Mouse (Mus musculus) G1E (cell line): ENCODE data around the gene D130040H23Rik. TPM values are rescaled to one million over a fixed set of nuclear protein-coding genes. Genes with fewer than 3 reads are reported as not detected.

Source experiments
- ATAC-seq: 2 replicates; pipeline ENCODE4 v1.8.0; 2016; ENCODE audit warnings: mild to moderate bottlenecking; ENCODE audit not compliant: insufficient number of reproducible peaks, poor library complexity, low FRiP score, severe bottlenecking; ENCODE audit errors: extremely low read depth
- DNase-seq: peaks from one replicate; pipeline ENCODE4 v3.0.0; 2012; ENCODE audit warnings: low spot score
- H3K27me3 ChIP-seq: 2 replicates; pipeline ENCODE4 v1.6.1; 2012; ENCODE audit warnings: mild to moderate bottlenecking, low read length, inconsistent platforms; ENCODE audit not compliant: insufficient read depth
- H3K36me3 ChIP-seq: replicated peaks from 2 replicates; pipeline ENCODE3; 2012; ENCODE audit warnings: mild to moderate bottlenecking, inconsistent platforms
- H3K4me1 ChIP-seq: 2 replicates; pipeline ENCODE4 v1.6.1; 2012; ENCODE audit warnings: low read depth, low read length, inconsistent platforms, mixed read lengths; ENCODE audit not compliant: insufficient read depth
- H3K4me3 ChIP-seq: 2 replicates; pipeline ENCODE4 v1.5.1; 2012; ENCODE audit warnings: low read depth, mild to moderate bottlenecking, inconsistent platforms, low read length, moderate library complexity, mixed read lengths
- H3K9me3 ChIP-seq: replicated peaks from 2 replicates; pipeline ENCODE4 v1.6.1; 2012; ENCODE audit warnings: inconsistent platforms
- CTCF ChIP-seq: IDR thresholded peaks from 2 replicates; pipeline ENCODE4 v1.5.1; 2012; ENCODE audit warnings: low read depth, low read length, inconsistent platforms, mixed read lengths
- GATA1 ChIP-seq: IDR thresholded peaks from 2 replicates; pipeline ENCODE4 v1.6.1; 2012; ENCODE audit warnings: borderline replicate concordance, low read length, inconsistent platforms, mixed read lengths
- GATA2 ChIP-seq: IDR thresholded peaks from 2 replicates; pipeline ENCODE4 v1.6.1; 2012; ENCODE audit warnings: low read depth, low read length, inconsistent platforms, borderline replicate concordance
- POLR2AphosphoS5 ChIP-seq: IDR thresholded peaks from 2 replicates; pipeline ENCODE4 v1.6.1; 2012; ENCODE audit warnings: low read depth, low read length, inconsistent platforms; ENCODE audit not compliant: insufficient replicate concordance
- TAL1 ChIP-seq: conservative IDR thresholded peaks from 2 replicates; pipeline ENCODE4 v1.6.1; 2012; ENCODE audit warnings: low read depth, low read length, inconsistent platforms, mixed read lengths
- polyA plus RNA-seq: library from polyadenylated mRNA; stranded (reverse); fragments of >175 nt; gene quantifications from 2 replicates; pipeline ENCODE4 v1.2.3, GENCODE M21; 2012
- total RNA-seq, 2 experiments: library from RNA; stranded (forward) in 1 of 2; stranded (reverse) in 1 of 2; fragments of 200-1000 nt in 1 of 2; fragments of >200 nt in 1 of 2; fragmentation: Nextera tagmentation in 1 of 2; gene quantifications; 2 replicates each; pipeline ENCODE4 v1.2.3; 2014 to 2017

D130040H23Rik gene
- total RNA-seq (2014; fragmentation: Nextera tagmentation) = 0.90 and 2.5 TPM in 2 replicates
- 0.87 and 0.93 TPM in 2 replicates for total RNA-seq (2017)
- polyA plus RNA-seq = not detected in 2 replicates

- no peak for ATAC-seq
- TF ChIP-seq TAL1 (no peak), POLR2AphosphoS5 (no peak)
- Histone ChIP-seq H3K4me1 (0 out of 2 replicates have a peak, but pooled peaks cover 2% of the 10 kb centered on the region), H3K9me3 (no peaks in the 10 kb centered on the region), H3K36me3 (no peaks in the 10 kb centered on the region), H3K4me3 (peak within 1 kb of the TSS; percentile 39; the same call in 1 of the 2 replicates), H3K27me3 (peaks cover 20% of the 10 kb centered on the region)
- peak; percentile 12 for DNase-seq
Observed at GRCm38 (mm10) chr8:69270386-69271202, at the start of gene D130040H23Rik. Gene D130040H23Rik, plus strand, starts transcription at chr8:69271080.

DNA sequence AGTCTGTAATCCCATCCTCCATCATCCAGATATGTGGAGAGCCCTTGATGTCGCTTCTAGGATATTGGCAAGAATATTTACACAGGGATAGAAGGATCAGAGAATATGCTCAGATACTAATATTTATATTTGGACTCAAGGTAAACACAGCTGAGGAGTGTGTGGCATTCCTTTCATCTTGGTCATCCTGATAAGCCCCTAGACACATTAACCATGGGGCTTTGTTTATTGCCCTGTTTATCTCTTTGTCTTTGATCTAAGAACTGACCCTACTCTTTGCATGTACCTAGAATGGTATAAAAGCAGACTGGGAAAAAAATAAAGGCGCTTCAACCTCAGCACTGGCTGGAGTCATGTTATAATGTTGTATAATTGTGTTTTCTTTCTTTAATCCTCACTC is 28.3 kb upstream of the D130040H23Rik start:
- Histone ChIP-seq H3K36me3 (no peaks in the 10 kb centered on the region), H3K9me3 (no peaks in the 10 kb centered on the region), H3K4me3 (no peak overlapping the region), H3K27me3 (no peaks in the 10 kb centered on the region), H3K4me1 (no peaks in the 10 kb centered on the region)
- DNase-seq (no peak), ATAC-seq (no peak)
- TF ChIP-seq TAL1 = no peak
- no peak for TF ChIP-seq CTCF
- no peak for TF ChIP-seq POLR2AphosphoS5
- TF ChIP-seq GATA2 = no peak
- no peak for TF ChIP-seq GATA1

DNA sequence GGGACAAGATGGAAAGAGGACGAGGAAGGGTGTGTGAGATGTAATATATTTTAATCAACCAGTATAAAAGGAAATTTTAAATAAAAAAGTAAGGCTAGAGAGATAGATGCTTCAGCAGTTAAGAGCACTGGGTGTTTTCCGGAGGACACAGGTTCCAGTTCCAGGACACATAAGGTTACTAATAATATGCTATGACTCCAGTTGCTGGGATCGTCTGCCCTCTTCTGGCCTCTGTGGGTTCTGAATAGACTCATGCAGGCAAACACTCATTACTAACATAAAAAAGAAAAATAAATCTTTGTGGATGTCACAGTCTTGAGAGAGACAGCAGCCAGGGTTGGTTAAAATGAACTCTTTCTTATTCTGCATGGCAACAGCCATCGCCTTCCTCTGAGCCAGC is 2.4 kb upstream of the D130040H23Rik start:
- Histone ChIP-seq H3K4me1 (0 out of 2 replicates have a peak, but pooled peaks cover 2% of the 10 kb centered on the region), H3K36me3 (no peaks in the 10 kb centered on the region), H3K4me3 (no peak overlapping the region), H3K9me3 (no peaks in the 10 kb centered on the region), H3K27me3 (peaks cover 23% of the 10 kb centered on the region)
- DNase-seq (no peak), ATAC-seq (no peak)
- TF ChIP-seq TAL1 = no peak
- no peak for TF ChIP-seq CTCF
- no peak for TF ChIP-seq GATA1
- TF ChIP-seq GATA2 = no peak
- no peak for TF ChIP-seq POLR2AphosphoS5

GRCm38 (mm10) chr8:69271203-69271554 is 299 bp downstream of the D130040H23Rik start:
- Histone ChIP-seq H3K27me3 (peaks cover 20% of the 10 kb centered on the region), H3K36me3 (no peaks in the 10 kb centered on the region), H3K9me3 (no peaks in the 10 kb centered on the region), H3K4me1 (0 out of 2 replicates have a peak, but pooled peaks cover 2% of the 10 kb centered on the region), H3K4me3 (peak overlapping the region; percentile 39; the same call in 1 of the 2 replicates)
- TF ChIP-seq POLR2AphosphoS5 (no peak), GATA1 (no peak), CTCF (no peak), TAL1 (no peak), GATA2 (no peak)
- no peak for ATAC-seq
- DNase-seq = no peak

- Histone ChIP-seq H3K27me3 (peaks cover 20% of the 10 kb centered on the region), H3K36me3 (no peaks in the 10 kb centered on the region), H3K9me3 (no peaks in the 10 kb centered on the region), H3K4me1 (0 out of 2 replicates have a peak, but pooled peaks cover 2% of the 10 kb centered on the region), H3K4me3 (no peak overlapping the region)
- DNase-seq (no peak), ATAC-seq (no peak)
- no peak for TF ChIP-seq GATA1
- TF ChIP-seq GATA2 = no peak
Observed at GRCm38 (mm10) chr8:69272435-69272834, 1.6 kb downstream of the D130040H23Rik start.

GRCm38 (mm10) chr8:69324771-69325170 is 53.9 kb downstream of the D130040H23Rik start:
- ATAC-seq = no peak

More at GRCm38 (mm10) chr8:69324771-69325170, 53.9 kb downstream of the D130040H23Rik start:
- H3K4me1 ChIP-seq = no peaks in the 10 kb centered on the region
- H3K9me3 ChIP-seq = no peaks in the 10 kb centered on the region
- H3K36me3 ChIP-seq = no peaks in the 10 kb centered on the region
- TF ChIP-seq GATA1 = no peak
- TF ChIP-seq CTCF = no peak
- no peak for TF ChIP-seq POLR2AphosphoS5
- no peak for TF ChIP-seq TAL1
- no peak for TF ChIP-seq GATA2
- no peak for DNase-seq
- H3K4me3 ChIP-seq = no peak overlapping the region
- H3K27me3 ChIP-seq = no peaks in the 10 kb centered on the region
